Mouse (Mus musculus): ENCODE measurements around the gene Nfia. TPM values are rescaled to one million over a fixed set of nuclear protein-coding genes. Genes with fewer than 3 reads are reported as not detected.

Gene Nfia
- total RNA-seq, 1 experiment = 0.27 TPM

DNA sequence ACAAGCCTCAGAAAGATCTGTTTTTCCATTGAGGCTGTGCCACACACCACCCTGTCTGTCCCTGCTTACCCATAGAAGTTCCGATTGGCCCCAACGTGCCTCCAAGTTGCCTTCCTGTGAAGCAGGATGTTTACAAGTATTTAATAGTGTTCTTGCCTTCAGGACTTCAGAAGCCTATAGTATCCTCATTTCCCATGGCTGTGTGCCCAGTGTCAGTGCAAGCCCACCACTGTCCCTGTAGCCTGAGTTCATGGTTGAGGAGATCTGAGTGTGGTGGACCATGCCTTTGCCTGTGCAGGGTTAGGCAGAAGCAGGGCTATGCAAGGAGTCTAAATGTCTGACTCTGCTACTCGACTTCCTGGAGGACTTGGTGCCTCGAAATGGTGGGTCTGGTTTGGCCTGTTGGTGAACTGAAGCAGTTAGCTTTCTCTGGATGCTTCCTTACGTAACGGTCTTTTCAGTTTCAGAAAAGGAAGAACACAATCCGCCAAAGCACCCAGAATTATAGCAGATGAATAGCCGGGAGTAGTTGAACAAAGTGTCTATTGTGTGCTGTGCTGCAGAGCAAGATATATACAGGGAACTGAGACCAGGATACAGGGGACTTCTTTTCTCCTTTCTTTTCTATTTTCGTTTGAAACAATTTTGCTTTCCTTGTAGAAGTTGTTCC lies 99.4 kb downstream of the Nfia start:
- no peak overlapping the region for H3K4me3 ChIP-seq (ENCODE audit: insufficient read depth in 1 of 2, low read depth in 1 of 2, low read length in 2 of 2, poor library complexity in 1 of 2, severe bottlenecking in 1 of 2)
- in situ Hi-C loops (cut with MboI; ENCODE audit: low sequenced_read_pairs in 2 of 2, unreplicated experiment in 2 of 2) = no loop called here
- H3K27ac ChIP-seq (ENCODE audit: insufficient read depth, low read depth, low read length, poor library complexity, severe bottlenecking) = no peak overlapping the region
- H3K9me3 ChIP-seq (ENCODE audit: control insufficient read depth, insufficient read depth, low read depth, low read length) = no peaks in the 10 kb centered on the region
- H3K36me3 ChIP-seq (ENCODE audit: control insufficient read depth, insufficient read depth, low read length, poor library complexity, severe bottlenecking) = no peaks in the 10 kb centered on the region
- no peak for DNase-seq (ENCODE audit: low read depth, low spot score)
- no peaks in the 10 kb centered on the region for H3K4me1 ChIP-seq (ENCODE audit: control insufficient read depth in 2 of 2, insufficient read depth in 2 of 2, low read length in 2 of 2, poor library complexity in 1 of 2)
- TF ChIP-seq ZC3H11A (IDR thresholded peaks at IDR 0.05; ENCODE audit: borderline replicate concordance, low read depth, low read length) (no peak), MAFK (IDR thresholded peaks at IDR 0.05; ENCODE audit: insufficient read depth, low read depth, low read length) (no peak), CHD2 (IDR thresholded peaks at IDR 0.05; ENCODE audit: low read depth, low read length) (no peak), ZNF384 (IDR thresholded peaks at IDR 0.05; ENCODE audit: low read depth, low read length) (no peak), HCFC1 (IDR thresholded peaks at IDR 0.05; ENCODE audit: borderline replicate concordance, insufficient read depth, low read length) (no peak)
- no peak overlapping the region for H3K9ac ChIP-seq (ENCODE audit: insufficient read depth, low read depth, low read length, poor library complexity, severe bottlenecking)

DNA sequence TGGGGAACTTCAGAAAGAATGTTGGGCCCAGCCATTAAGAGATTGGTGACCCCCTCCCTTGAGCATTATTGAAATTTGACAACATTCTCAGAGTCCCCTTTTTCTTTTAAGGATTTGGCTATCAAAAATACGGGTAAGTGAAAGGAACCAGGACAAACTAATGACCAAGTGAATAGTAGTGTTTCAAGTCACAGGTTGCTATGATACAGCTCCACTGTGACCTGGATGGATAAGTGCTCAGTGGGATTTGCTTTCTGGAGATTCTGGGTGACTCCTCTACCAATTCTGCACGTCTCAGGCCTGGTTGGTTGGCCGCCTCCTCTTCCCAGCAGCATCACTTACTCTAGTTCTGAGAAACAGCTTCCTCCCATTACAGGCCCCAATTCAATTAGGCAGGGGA lies 102.4 kb downstream of the Nfia start:
- Histone ChIP-seq H3K4me1 (ENCODE audit: control insufficient read depth in 2 of 2, insufficient read depth in 2 of 2, low read length in 2 of 2, poor library complexity in 1 of 2) (no peaks in the 10 kb centered on the region), H3K4me3 (ENCODE audit: insufficient read depth in 1 of 2, low read depth in 1 of 2, low read length in 2 of 2, poor library complexity in 1 of 2, severe bottlenecking in 1 of 2) (no peak overlapping the region), H3K9ac (ENCODE audit: insufficient read depth, low read depth, low read length, poor library complexity, severe bottlenecking) (no peak overlapping the region), H3K9me3 (ENCODE audit: control insufficient read depth, insufficient read depth, low read depth, low read length) (no peaks in the 10 kb centered on the region), H3K27ac (ENCODE audit: insufficient read depth, low read depth, low read length, poor library complexity, severe bottlenecking) (no peak overlapping the region), H3K36me3 (ENCODE audit: control insufficient read depth, insufficient read depth, low read length, poor library complexity, severe bottlenecking) (no peaks in the 10 kb centered on the region)
- no peak for DNase-seq (ENCODE audit: low read depth, low spot score)
- TF ChIP-seq MAFK (IDR thresholded peaks at IDR 0.05; ENCODE audit: insufficient read depth, low read depth, low read length) (no peak), ZC3H11A (IDR thresholded peaks at IDR 0.05; ENCODE audit: borderline replicate concordance, low read depth, low read length) (no peak), CHD2 (IDR thresholded peaks at IDR 0.05; ENCODE audit: low read depth, low read length) (no peak), HCFC1 (IDR thresholded peaks at IDR 0.05; ENCODE audit: borderline replicate concordance, insufficient read depth, low read length) (no peak), ZNF384 (IDR thresholded peaks at IDR 0.05; ENCODE audit: low read depth, low read length) (no peak)
- in situ Hi-C loops (cut with MboI; ENCODE audit: low sequenced_read_pairs in 2 of 2, unreplicated experiment in 2 of 2) = no loop called here

DNA sequence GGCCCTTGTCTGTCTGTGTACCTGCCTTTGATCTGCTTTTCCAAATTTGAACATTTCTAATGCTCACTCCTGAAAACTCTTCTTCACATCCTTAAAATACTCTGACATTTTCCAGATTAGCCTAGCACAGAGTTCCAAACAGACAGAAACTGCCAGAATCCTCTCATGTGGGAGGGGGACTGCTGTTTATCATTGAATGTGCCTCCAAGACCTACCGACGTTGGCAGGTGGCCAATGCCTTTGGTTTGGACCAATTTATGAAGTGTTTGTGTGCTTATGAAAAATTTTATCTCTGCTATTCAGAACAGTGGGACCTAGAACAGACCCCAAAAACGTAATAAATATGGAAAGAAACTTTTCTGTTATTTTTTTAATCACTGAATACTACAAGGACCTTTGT lies 103.4 kb downstream of the Nfia start:
- H3K4me1 ChIP-seq (ENCODE audit: control insufficient read depth in 2 of 2, insufficient read depth in 2 of 2, low read length in 2 of 2, poor library complexity in 1 of 2) = no peaks in the 10 kb centered on the region
- no peak overlapping the region for H3K9ac ChIP-seq (ENCODE audit: insufficient read depth, low read depth, low read length, poor library complexity, severe bottlenecking)
- in situ Hi-C loops (cut with MboI; ENCODE audit: low sequenced_read_pairs in 2 of 2, unreplicated experiment in 2 of 2) = no loop called here
- no peaks in the 10 kb centered on the region for H3K9me3 ChIP-seq (ENCODE audit: control insufficient read depth, insufficient read depth, low read depth, low read length)
- no peak overlapping the region for H3K4me3 ChIP-seq (ENCODE audit: insufficient read depth in 1 of 2, low read depth in 1 of 2, low read length in 2 of 2, poor library complexity in 1 of 2, severe bottlenecking in 1 of 2)
- TF ChIP-seq ZC3H11A (IDR thresholded peaks at IDR 0.05; ENCODE audit: borderline replicate concordance, low read depth, low read length) (no peak), MAFK (IDR thresholded peaks at IDR 0.05; ENCODE audit: insufficient read depth, low read depth, low read length) (no peak), ZNF384 (IDR thresholded peaks at IDR 0.05; ENCODE audit: low read depth, low read length) (no peak), CHD2 (IDR thresholded peaks at IDR 0.05; ENCODE audit: low read depth, low read length) (no peak), HCFC1 (IDR thresholded peaks at IDR 0.05; ENCODE audit: borderline replicate concordance, insufficient read depth, low read length) (no peak)
- no peak overlapping the region for H3K27ac ChIP-seq (ENCODE audit: insufficient read depth, low read depth, low read length, poor library complexity, severe bottlenecking)
- no peak for DNase-seq (ENCODE audit: low read depth, low spot score)
- H3K36me3 ChIP-seq (ENCODE audit: control insufficient read depth, insufficient read depth, low read length, poor library complexity, severe bottlenecking) = no peaks in the 10 kb centered on the region

DNA sequence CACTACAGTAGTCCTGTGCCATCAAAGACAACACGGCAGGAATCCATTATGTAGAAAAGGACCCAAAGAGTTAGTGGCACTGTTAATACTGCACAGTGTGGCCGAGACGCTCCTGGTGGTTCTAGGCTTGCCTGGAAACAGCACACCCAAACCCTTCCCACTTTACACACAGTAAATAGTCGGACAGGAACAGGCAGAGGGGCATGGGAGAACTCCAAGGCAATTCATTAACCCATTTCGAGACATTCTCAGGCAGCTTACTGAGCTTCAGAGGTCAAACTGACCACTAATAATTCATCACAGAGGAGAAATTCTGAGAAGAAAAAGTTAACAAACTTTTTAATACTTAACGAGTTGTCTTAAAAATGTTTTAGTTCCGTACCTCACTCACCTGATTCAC lies 107.2 kb downstream of the Nfia start:
- no peak overlapping the region for H3K27ac ChIP-seq (ENCODE audit: insufficient read depth, low read depth, low read length, poor library complexity, severe bottlenecking)
- H3K4me1 ChIP-seq (ENCODE audit: control insufficient read depth in 2 of 2, insufficient read depth in 2 of 2, low read length in 2 of 2, poor library complexity in 1 of 2) = no peaks in the 10 kb centered on the region
- in situ Hi-C loops (cut with MboI; ENCODE audit: low sequenced_read_pairs in 2 of 2, unreplicated experiment in 2 of 2) = no loop called here
- no peaks in the 10 kb centered on the region for H3K36me3 ChIP-seq (ENCODE audit: control insufficient read depth, insufficient read depth, low read length, poor library complexity, severe bottlenecking)
- H3K9ac ChIP-seq (ENCODE audit: insufficient read depth, low read depth, low read length, poor library complexity, severe bottlenecking) = no peak overlapping the region
- no peaks in the 10 kb centered on the region for H3K9me3 ChIP-seq (ENCODE audit: control insufficient read depth, insufficient read depth, low read depth, low read length)
- H3K4me3 ChIP-seq (ENCODE audit: insufficient read depth in 1 of 2, low read depth in 1 of 2, low read length in 2 of 2, poor library complexity in 1 of 2, severe bottlenecking in 1 of 2) = no peak overlapping the region
- DNase-seq (ENCODE audit: low read depth, low spot score) = no peak
- TF ChIP-seq CHD2 (IDR thresholded peaks at IDR 0.05; ENCODE audit: low read depth, low read length) (no peak), MAFK (IDR thresholded peaks at IDR 0.05; ENCODE audit: insufficient read depth, low read depth, low read length) (no peak), ZC3H11A (IDR thresholded peaks at IDR 0.05; ENCODE audit: borderline replicate concordance, low read depth, low read length) (no peak), HCFC1 (IDR thresholded peaks at IDR 0.05; ENCODE audit: borderline replicate concordance, insufficient read depth, low read length) (no peak), ZNF384 (IDR thresholded peaks at IDR 0.05; ENCODE audit: low read depth, low read length) (no peak)

Measured in ES-E14 (cell line).